Mouse (Mus musculus) CD4-positive naive resting alpha-beta T cell, adult 76 days (primary cell): ENCODE data around the gene Atraid. TPM values are rescaled to one million over a fixed set of nuclear protein-coding genes. Genes with fewer than 3 reads are reported as not detected.

Experiments
- total RNA-seq: library from RNA; stranded (reverse); gene quantifications from one replicate; pipeline ENCODE4 v1.2.4, GENCODE M21; 2023

Atraid gene
- 32.9 TPM for total RNA-seq

GRCm38 (mm10) chr5:31047848-31048762, at the start of gene Atraid:
Gene Atraid, plus strand, starts transcription at chr5:31048312.

GRCm38 (mm10) chr5:31048763-31049641, 890 bp downstream of the Atraid start, which contains the start of gene Slc5a6:
Gene Slc5a6, minus strand, starts transcription at chr5:31048924.

GRCm38 (mm10) chr5:31054261-31055215, 6.4 kb downstream of the Atraid start, which contains the start of gene Cad:
Gene Cad, plus strand, starts transcription at chr5:31054780.

Other genes with a start within 250 kb of the Atraid start
- gene Mapre3, start 233.7 kb upstream of the Atraid start, total RNA-seq = 11.1 TPM
- gene Tmem214, start 180.3 kb upstream of the Atraid start, total RNA-seq = 37.7 TPM
- gene Agbl5, start 159.6 kb upstream of the Atraid start, total RNA-seq = 12.3 TPM
- 150 TPM for gene Ost4, start 140.5 kb upstream of the Atraid start, total RNA-seq
- 5.5 TPM for gene Emilin1, start 134.9 kb upstream of the Atraid start, total RNA-seq
- gene Khk, start 126.9 kb upstream of the Atraid start, total RNA-seq = 14.2 TPM
- gene Cgref1, start 102.7 kb upstream of the Atraid start, total RNA-seq = not detected
- 163 TPM for gene Preb, start 88.0 kb upstream of the Atraid start, total RNA-seq
- not detected for gene Tcf23, start 79.7 kb upstream of the Atraid start, total RNA-seq
- gene Slc5a6, start 612 bp downstream of the Atraid start, total RNA-seq = 9.5 TPM
- gene Cad, start 6.5 kb downstream of the Atraid start, total RNA-seq = 50.3 TPM
- gene Dnajc5g, start 58.0 kb downstream of the Atraid start, total RNA-seq = not detected
- gene Slc30a3, start 59.9 kb downstream of the Atraid start, total RNA-seq = 1.3 TPM
- not detected for gene Trim54, start 68.4 kb downstream of the Atraid start, total RNA-seq
- not detected for gene Ucn, start 90.5 kb downstream of the Atraid start, total RNA-seq
- gene Mpv17, start 105.9 kb downstream of the Atraid start, total RNA-seq = 18.9 TPM
- gene Gm29609, start 131.6 kb downstream of the Atraid start, total RNA-seq = 5.2 TPM
- 168 TPM for gene Gtf3c2, start 131.8 kb downstream of the Atraid start, total RNA-seq
- 68.5 TPM for gene Snx17, start 144.9 kb downstream of the Atraid start, total RNA-seq
- 36.4 TPM for gene Eif2b4, start 145.1 kb downstream of the Atraid start, total RNA-seq
- 27.9 TPM for gene Zfp513, start 154.0 kb downstream of the Atraid start, total RNA-seq
- gene Ppm1g, start 172.4 kb downstream of the Atraid start, total RNA-seq = 128 TPM
- 190 TPM for gene Nrbp1, start 192.6 kb downstream of the Atraid start, total RNA-seq
- gene Gm9970, start 192.9 kb downstream of the Atraid start, total RNA-seq = not detected
- gene Krtcap3, start 203.4 kb downstream of the Atraid start, total RNA-seq = 20.0 TPM
- 15.1 TPM for gene Ift172, start 242.8 kb downstream of the Atraid start, total RNA-seq
- gene Fndc4, start 247.8 kb downstream of the Atraid start, total RNA-seq = not detected
- not detected for gene Gckr, start 249.1 kb downstream of the Atraid start, total RNA-seq